Mouse (Mus musculus) macrophage (primary cell): Measurements from ENCODE around the gene Tgfb1. TPM values are rescaled to one million over a fixed set of nuclear protein-coding genes. Genes with fewer than 3 reads are reported as not detected.

Experiments
- H3K27ac ChIP-seq: fragments of 350-480 bp; formaldehyde crosslinking; 2 replicates; pipeline ENCODE4 v1.9.0; 2021
- H3K36me3 ChIP-seq: fragments of 350-480 bp; formaldehyde crosslinking; 2 replicates; pipeline ENCODE4 v1.9.0; 2021; ENCODE audit errors: inconsistent target
- H3K4me3 ChIP-seq: fragments of 350-480 bp; formaldehyde crosslinking; 2 replicates; pipeline ENCODE4 v1.9.0; 2021; ENCODE audit errors: inconsistent target
- H3K79me2 ChIP-seq: fragments of 350-480 bp; formaldehyde crosslinking; 2 replicates; pipeline ENCODE4 v1.9.0; 2021; ENCODE audit errors: inconsistent target
- WGBS: methylation state at CpG from one replicate; pipeline ENCODE4 v1.1.7; 2026; ENCODE audit warnings: inconsistent platforms; ENCODE audit not compliant: missing documents; 5-methylcytosine and 5-hydroxymethylcytosine counted together
- polyA plus RNA-seq: library from polyadenylated mRNA; stranded (reverse); fragments of 250-400 nt; gene quantifications from 3 replicates; pipeline ENCODE4 v1.2.4, GENCODE M21; 2018; ENCODE audit warnings: inconsistent platforms

Tgfb1 gene
- polyA plus RNA-seq, 1 experiment from 2014 or later = 471 TPM

- Histone ChIP-seq H3K27ac (peak overlapping the region; percentile 93), H3K4me3 (peak overlapping the region; percentile 6; the same call in 1 of the 2 replicates), H3K36me3 (no peaks in the 10 kb centered on the region), H3K79me2 (peaks cover 39% of the 10 kb centered on the region)
- 9% methylated on average over 7 of the region's 7 CpGs for WGBS
Observed at GRCm38 (mm10) chr7:25683474-25684180, 3.2 kb upstream of the Tgfb1 start.

- H3K27ac ChIP-seq = peak overlapping the region; percentile 93
- H3K4me3 ChIP-seq = no peak overlapping the region
- WGBS = 91% methylated on average over 6 of the region's 6 CpGs
- H3K79me2 ChIP-seq = peaks cover 48% of the 10 kb centered on the region
- no peaks in the 10 kb centered on the region for H3K36me3 ChIP-seq
Observed at GRCm38 (mm10) chr7:25684659-25685058, 2.1 kb upstream of the Tgfb1 start.

- WGBS = 83% methylated on average over 21 of the region's 21 CpGs
- Histone ChIP-seq H3K4me3 (no peak overlapping the region; the same call in 1 of the 2 replicates), H3K79me2 (peaks cover 62% of the 10 kb centered on the region), H3K36me3 (no peaks in the 10 kb centered on the region), H3K27ac (peak overlapping the region; percentile 13; the same call in 1 of the 2 replicates)
Observed at GRCm38 (mm10) chr7:25685926-25686470, 804 bp upstream of the Tgfb1 start.

- H3K36me3 ChIP-seq = peaks cover 13% of the 10 kb centered on the region; the same call in 1 of the 2 replicates
- H3K4me3 ChIP-seq = peak overlapping the region; percentile 81
- peaks cover 68% of the 10 kb centered on the region for H3K79me2 ChIP-seq
- WGBS = under 1% methylated on average over 47 of the region's 47 CpGs
- H3K27ac ChIP-seq = peak overlapping the region; percentile 91
Observed at GRCm38 (mm10) chr7:25687811-25688401, 1.1 kb downstream of the Tgfb1 start.

GRCm38 (mm10) chr7:25688810-25689586 lies 2.2 kb downstream of the Tgfb1 start:
- WGBS = 2% methylated on average over 47 of the region's 52 CpGs
- Histone ChIP-seq H3K36me3 (peaks cover 24% of the 10 kb centered on the region; the same call in 1 of the 2 replicates), H3K79me2 (peaks cover 79% of the 10 kb centered on the region), H3K27ac (peak overlapping the region; percentile 91), H3K4me3 (peak overlapping the region; percentile 81)

- peak overlapping the region; percentile 50 for H3K4me3 ChIP-seq
- peak overlapping the region; percentile 60 for H3K27ac ChIP-seq
- H3K36me3 ChIP-seq = peaks cover 30% of the 10 kb centered on the region
- H3K79me2 ChIP-seq = peaks cover 85% of the 10 kb centered on the region
- WGBS = 0% methylated on average over 12 of the region's 12 CpGs
Observed at GRCm38 (mm10) chr7:25689603-25690021, 2.8 kb downstream of the Tgfb1 start.

- peaks cover 35% of the 10 kb centered on the region for H3K36me3 ChIP-seq
- H3K79me2 ChIP-seq = peaks cover 86% of the 10 kb centered on the region
- WGBS = 6% methylated on average over 5 of the region's 5 CpGs
- H3K27ac ChIP-seq = peak overlapping the region; percentile 60
- peak overlapping the region; percentile 50 for H3K4me3 ChIP-seq
Observed at GRCm38 (mm10) chr7:25690051-25690450, 3.2 kb downstream of the Tgfb1 start.

- Histone ChIP-seq H3K79me2 (peaks cover 99% of the 10 kb centered on the region), H3K27ac (no peak overlapping the region), H3K36me3 (peaks cover 73% of the 10 kb centered on the region), H3K4me3 (no peak overlapping the region)
- 89% methylated on average over 8 of the region's 8 CpGs for WGBS
Observed at GRCm38 (mm10) chr7:25694104-25694503, 7.3 kb downstream of the Tgfb1 start.

GRCm38 (mm10) chr7:25699851-25700250 lies 13.0 kb downstream of the Tgfb1 start:
- H3K36me3 ChIP-seq = peaks cover 82% of the 10 kb centered on the region
- H3K27ac ChIP-seq = no peak overlapping the region
- H3K4me3 ChIP-seq = no peak overlapping the region
- 97% methylated on average over 13 of the region's 13 CpGs for WGBS
- peaks cover 92% of the 10 kb centered on the region for H3K79me2 ChIP-seq

- 92% methylated on average over 11 of the region's 12 CpGs for WGBS
- Histone ChIP-seq H3K27ac (no peak overlapping the region), H3K79me2 (peaks cover 83% of the 10 kb centered on the region), H3K4me3 (no peak overlapping the region), H3K36me3 (peaks cover 73% of the 10 kb centered on the region)
Observed at GRCm38 (mm10) chr7:25700732-25701131, 13.9 kb downstream of the Tgfb1 start.

GRCm38 (mm10) chr7:25702350-25702749 lies 15.5 kb downstream of the Tgfb1 start:
- WGBS = 83% methylated on average over 2 of the region's 2 CpGs
- no peak overlapping the region for H3K4me3 ChIP-seq
- H3K36me3 ChIP-seq = peaks cover 57% of the 10 kb centered on the region
- peaks cover 67% of the 10 kb centered on the region for H3K79me2 ChIP-seq
- no peak overlapping the region for H3K27ac ChIP-seq

- peaks cover 44% of the 10 kb centered on the region for H3K36me3 ChIP-seq
- H3K79me2 ChIP-seq = peaks cover 60% of the 10 kb centered on the region
- H3K27ac ChIP-seq = no peak overlapping the region
- WGBS = 91% methylated on average over 9 of the region's 10 CpGs
- no peak overlapping the region for H3K4me3 ChIP-seq
Observed at GRCm38 (mm10) chr7:25703793-25704494, 17.1 kb downstream of the Tgfb1 start.

GRCm38 (mm10) chr7:25704716-25705364 lies 18.0 kb downstream of the Tgfb1 start:
- Histone ChIP-seq H3K79me2 (peaks cover 52% of the 10 kb centered on the region), H3K36me3 (peaks cover 35% of the 10 kb centered on the region), H3K27ac (peak overlapping the region; percentile 97), H3K4me3 (no peak overlapping the region)
- WGBS = 83% methylated on average over 37 of the region's 37 CpGs
